Mouse (Mus musculus) hindbrain, embryonic 16.5 days (tissue): Measurements from ENCODE around the gene Cnn1. TPM values are rescaled to one million over a fixed set of nuclear protein-coding genes. Genes with fewer than 3 reads are reported as not detected.

Source experiments
- ATAC-seq: fragments of 200-750 bp; cut with Nextera tagmentation; 2 replicates; pipeline ENCODE4 v1.8.0; 2017; ENCODE audit warnings: moderate TSS enrichment, moderate library complexity
- H3K27ac ChIP-seq: fragments of 300-500 bp; sonication (generic); 2 replicates; pipeline ENCODE4 v1.5.1; 2014; ENCODE audit warnings: low read depth, mild to moderate bottlenecking, control low read depth, low read length, moderate library complexity
- H3K27me3 ChIP-seq: fragments of 300-500 bp; sonication (generic); replicated peaks from 2 replicates; pipeline ENCODE4 v1.6.1; 2014; ENCODE audit warnings: low read length; ENCODE audit not compliant: control insufficient read depth, insufficient read depth
- H3K36me3 ChIP-seq: fragments of 300-500 bp; sonication (generic); 2 replicates; pipeline ENCODE4 v1.6.1; 2014; ENCODE audit warnings: mild to moderate bottlenecking, low read length, moderate library complexity, mixed read lengths; ENCODE audit not compliant: control insufficient read depth, insufficient read depth
- H3K4me1 ChIP-seq: fragments of 300-500 bp; sonication (generic); 2 replicates; pipeline ENCODE4 v1.6.1; 2014; ENCODE audit warnings: low read depth, low read length; ENCODE audit not compliant: control insufficient read depth, insufficient read depth
- H3K4me2 ChIP-seq: fragments of 300-500 bp; sonication (generic); 2 replicates; pipeline ENCODE4 v1.6.1; 2014; ENCODE audit warnings: mild to moderate bottlenecking, low read length, control low read depth, moderate library complexity
- H3K4me3 ChIP-seq: fragments of 300-500 bp; sonication (generic); 2 replicates; pipeline ENCODE4 v1.5.1; 2014; ENCODE audit warnings: mild to moderate bottlenecking, low read length, control low read depth, moderate library complexity
- H3K9ac ChIP-seq: fragments of 300-500 bp; sonication (generic); 2 replicates; pipeline ENCODE4 v1.6.1; 2014; ENCODE audit warnings: low read depth, mild to moderate bottlenecking, control low read depth, low read length, moderate library complexity
- H3K9me3 ChIP-seq: fragments of 300-500 bp; sonication (generic); 2 replicates; pipeline ENCODE4 v1.6.1; 2014; ENCODE audit warnings: mild to moderate bottlenecking, low read length, moderate library complexity; ENCODE audit not compliant: control insufficient read depth
- WGBS: fragments of 180-500 bp; shearing (Covaris S2); extraction: QIAGEN DNeasy Blood & Tissue Kit; methylation state at CpG from one replicate; pipeline ENCODE4 v1.1.7; 2014; 5-methylcytosine and 5-hydroxymethylcytosine counted together
- polyA plus RNA-seq: library from polyadenylated mRNA; unstranded; fragments of >200 nt; fragmentation: Nextera tagmentation; extraction: Ambion mirVana; gene quantifications from 2 replicates; pipeline ENCODE4 v1.2.1, GENCODE M21; 2015

Cnn1 gene
- polyA plus RNA-seq, 1 experiment from 2014 or later: 0.93 TPM

GRCm38 (mm10) chr9:22131226-22131981, 32.4 kb downstream of the Cnn1 start:
- ATAC-seq: no peak; the same call in 1 of the 2 replicates
- Histone ChIP-seq H3K4me3 (peak overlapping the region; percentile 11; the same call in 1 of the 2 replicates), H3K9ac (no peak overlapping the region), H3K36me3 (no peaks in the 10 kb centered on the region), H3K27ac (no peak overlapping the region), H3K27me3 (peaks cover 24% of the 10 kb centered on the region), H3K9me3 (no peaks in the 10 kb centered on the region), H3K4me2 (peak overlapping the region; percentile 41), H3K4me1 (peaks cover 5% of the 10 kb centered on the region; the same call in 1 of the 2 replicates)
- WGBS: 2% methylated on average over 29 of the region's 35 CpGs

- no peak overlapping the region for H3K4me3 ChIP-seq
- no peak overlapping the region for H3K27ac ChIP-seq
- no peaks in the 10 kb centered on the region for H3K36me3 ChIP-seq
- no peak for ATAC-seq
- H3K27me3 ChIP-seq: peaks cover 24% of the 10 kb centered on the region
- no peak overlapping the region for H3K9ac ChIP-seq
- no peaks in the 10 kb centered on the region for H3K9me3 ChIP-seq
- WGBS: 51% methylated on average over 11 of the region's 11 CpGs
- peaks cover 7% of the 10 kb centered on the region; the same call in 1 of the 2 replicates for H3K4me1 ChIP-seq
- peak overlapping the region; percentile 41 for H3K4me2 ChIP-seq
Measured at GRCm38 (mm10) chr9:22132220-22132619, 33.2 kb downstream of the Cnn1 start.

GRCm38 (mm10) chr9:22134246-22134890, 35.4 kb downstream of the Cnn1 start:
- no peaks in the 10 kb centered on the region for H3K9me3 ChIP-seq
- H3K4me1 ChIP-seq: peaks cover 7% of the 10 kb centered on the region; the same call in 1 of the 2 replicates
- H3K27me3 ChIP-seq: peaks cover 24% of the 10 kb centered on the region
- no peak overlapping the region for H3K4me2 ChIP-seq
- H3K36me3 ChIP-seq: no peaks in the 10 kb centered on the region
- H3K4me3 ChIP-seq: no peak overlapping the region
- no peak for ATAC-seq
- WGBS: 90% methylated on average over 7 of the region's 7 CpGs
- H3K27ac ChIP-seq: no peak overlapping the region
- no peak overlapping the region for H3K9ac ChIP-seq

- 76% methylated on average over 9 of the region's 9 CpGs for WGBS
- no peaks in the 10 kb centered on the region for H3K36me3 ChIP-seq
- H3K27ac ChIP-seq: no peak overlapping the region
- no peaks in the 10 kb centered on the region for H3K9me3 ChIP-seq
- peaks cover 22% of the 10 kb centered on the region for H3K27me3 ChIP-seq
- peaks cover 7% of the 10 kb centered on the region; the same call in 1 of the 2 replicates for H3K4me1 ChIP-seq
- ATAC-seq: no peak
- no peak overlapping the region for H3K4me3 ChIP-seq
- H3K4me2 ChIP-seq: no peak overlapping the region
- H3K9ac ChIP-seq: no peak overlapping the region
Measured at GRCm38 (mm10) chr9:22134988-22135643, 36.1 kb downstream of the Cnn1 start.

- ATAC-seq: no peak
- peaks cover 7% of the 10 kb centered on the region; the same call in 1 of the 2 replicates for H3K4me1 ChIP-seq
Measured at GRCm38 (mm10) chr9:22135644-22136390, 36.8 kb downstream of the Cnn1 start, which contains the start of gene Acp5. Gene Acp5 (minus strand): TSS chr9:22135711.

GRCm38 (mm10) chr9:22136765-22137547, 37.9 kb downstream of the Cnn1 start:
- Histone ChIP-seq H3K27me3 (peaks cover 9% of the 10 kb centered on the region), H3K9me3 (no peaks in the 10 kb centered on the region), H3K4me3 (no peak overlapping the region), H3K27ac (no peak overlapping the region), H3K36me3 (no peaks in the 10 kb centered on the region), H3K4me1 (peaks cover 2% of the 10 kb centered on the region; the same call in 1 of the 2 replicates), H3K9ac (peak overlapping the region; percentile 22; the same call in 1 of the 2 replicates), H3K4me2 (no peak overlapping the region)
- 13% methylated on average over 22 of the region's 23 CpGs for WGBS
- no peak for ATAC-seq

More at GRCm38 (mm10) chr9:22135644-22136390, 36.8 kb downstream of the Cnn1 start, which contains the start of gene Acp5:
- Histone ChIP-seq H3K9ac (no peak within 1 kb of the TSS), H3K27ac (no peak within 1 kb of the TSS), H3K36me3 (no peaks in the 10 kb centered on the region), H3K27me3 (peaks cover 19% of the 10 kb centered on the region), H3K4me3 (no peak within 1 kb of the TSS), H3K4me2 (no peak within 1 kb of the TSS), H3K9me3 (no peaks in the 10 kb centered on the region)
- WGBS: 63% methylated on average over 7 of the region's 7 CpGs

GRCm38 (mm10) chr9:22138480-22138879, 39.5 kb downstream of the Cnn1 start:
- Histone ChIP-seq H3K4me2 (no peak overlapping the region), H3K9ac (no peak overlapping the region), H3K4me1 (peaks cover 2% of the 10 kb centered on the region; the same call in 1 of the 2 replicates), H3K36me3 (no peaks in the 10 kb centered on the region), H3K27ac (no peak overlapping the region), H3K27me3 (no peaks in the 10 kb centered on the region), H3K9me3 (no peaks in the 10 kb centered on the region), H3K4me3 (no peak overlapping the region)
- WGBS: 27% methylated on average over 2 of the region's 2 CpGs
- no peak for ATAC-seq

- no peaks in the 10 kb centered on the region for H3K36me3 ChIP-seq
- ATAC-seq: no peak
- no peak overlapping the region for H3K27ac ChIP-seq
- no peak overlapping the region for H3K4me2 ChIP-seq
- WGBS: 90% methylated on average over 5 of the region's 5 CpGs
- no peak overlapping the region for H3K4me3 ChIP-seq
- no peak overlapping the region for H3K9ac ChIP-seq
- H3K9me3 ChIP-seq: no peaks in the 10 kb centered on the region
- H3K4me1 ChIP-seq: peaks cover 2% of the 10 kb centered on the region; the same call in 1 of the 2 replicates
- H3K27me3 ChIP-seq: no peaks in the 10 kb centered on the region
Measured at GRCm38 (mm10) chr9:22139746-22140145, 40.7 kb downstream of the Cnn1 start.
